Mouse (Mus musculus) fibroblast of lung, adult 2 months (primary cell): ENCODE results near the gene Trim65.

Experiments
- DNase-seq: peaks from one replicate; pipeline ENCODE4 v3.0.0-alpha.2; 2011; ENCODE audit warnings: low read depth

Gene Trim65

DNA sequence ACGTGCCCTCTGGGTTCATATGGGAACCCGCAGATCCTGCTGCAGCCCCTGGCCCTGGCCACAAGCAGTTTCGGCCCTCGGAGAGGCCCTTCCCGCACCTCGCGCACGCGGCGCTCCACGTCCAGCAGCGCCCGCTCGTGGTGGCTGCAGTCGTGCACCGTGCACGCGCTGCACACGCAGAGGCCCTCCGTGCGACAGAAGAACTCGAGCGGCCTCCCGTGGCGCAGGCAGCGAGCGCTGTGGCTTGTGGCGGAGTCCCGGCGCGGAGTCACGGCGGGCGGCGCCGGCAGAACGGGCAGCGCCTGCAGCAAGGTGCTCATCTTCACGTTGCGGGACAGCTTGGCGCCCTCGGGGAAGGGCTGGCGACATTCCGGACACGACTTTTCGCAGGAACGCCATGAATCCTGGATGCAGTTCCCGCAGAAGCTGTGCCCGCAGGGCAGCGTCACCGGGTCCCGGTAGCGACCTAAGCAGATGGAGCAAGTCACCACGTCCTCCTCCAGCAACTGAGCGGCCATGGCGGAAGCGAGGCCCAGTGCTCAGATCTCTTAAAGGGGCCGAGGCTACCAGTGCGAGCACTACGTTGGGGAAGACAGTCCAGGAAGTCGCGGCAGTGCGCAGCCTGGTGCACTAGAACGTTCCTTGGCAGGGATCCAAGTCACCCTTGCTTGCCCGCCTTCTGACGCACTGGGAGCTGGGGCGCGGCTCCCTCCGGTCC is at the start of gene Trim65:
TSS of gene Trim65 (minus strand) at position 641 of the 718 bp plus-strand sequence.
- peak; percentile 67 for DNase-seq

DNA sequence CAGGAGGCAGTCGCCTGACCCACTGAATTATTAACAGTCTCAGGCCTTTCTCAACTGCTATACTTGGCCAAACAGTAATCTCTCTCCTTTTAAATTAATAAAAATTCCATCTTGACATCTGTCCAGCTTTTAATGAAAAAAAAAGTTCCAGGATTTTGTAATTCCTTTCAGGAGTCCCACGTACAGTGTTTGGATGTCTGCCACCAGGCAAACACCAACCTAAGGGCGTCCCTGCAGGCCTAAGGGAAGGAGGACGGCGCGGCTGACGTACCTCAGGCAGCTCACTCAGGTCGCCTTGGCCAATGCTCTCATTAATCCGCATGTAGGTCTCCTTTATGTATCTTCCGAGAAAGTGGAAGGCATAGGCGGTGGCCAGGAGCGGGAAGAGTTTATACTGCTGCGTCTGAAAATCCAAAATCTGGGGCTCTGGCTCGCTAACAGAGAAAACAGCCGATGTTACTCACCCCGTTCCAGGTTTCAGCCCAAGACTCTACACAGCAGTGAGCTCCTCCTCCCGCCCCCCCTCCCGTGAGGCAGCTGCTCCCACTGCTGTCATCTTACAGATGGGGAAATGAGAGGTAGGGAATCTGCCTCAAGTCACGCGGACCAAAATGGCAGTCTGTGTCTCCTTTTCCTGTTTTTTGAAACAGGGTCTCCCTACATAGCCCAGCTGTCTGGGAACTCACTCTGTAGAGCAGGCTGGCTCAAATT is 47.6 kb upstream of the Trim65 start:
- DNase-seq: no peak

- no peak for DNase-seq
Observed at GRCm38 (mm10) chr11:116176010-116176409, 45.1 kb upstream of the Trim65 start.

DNA sequence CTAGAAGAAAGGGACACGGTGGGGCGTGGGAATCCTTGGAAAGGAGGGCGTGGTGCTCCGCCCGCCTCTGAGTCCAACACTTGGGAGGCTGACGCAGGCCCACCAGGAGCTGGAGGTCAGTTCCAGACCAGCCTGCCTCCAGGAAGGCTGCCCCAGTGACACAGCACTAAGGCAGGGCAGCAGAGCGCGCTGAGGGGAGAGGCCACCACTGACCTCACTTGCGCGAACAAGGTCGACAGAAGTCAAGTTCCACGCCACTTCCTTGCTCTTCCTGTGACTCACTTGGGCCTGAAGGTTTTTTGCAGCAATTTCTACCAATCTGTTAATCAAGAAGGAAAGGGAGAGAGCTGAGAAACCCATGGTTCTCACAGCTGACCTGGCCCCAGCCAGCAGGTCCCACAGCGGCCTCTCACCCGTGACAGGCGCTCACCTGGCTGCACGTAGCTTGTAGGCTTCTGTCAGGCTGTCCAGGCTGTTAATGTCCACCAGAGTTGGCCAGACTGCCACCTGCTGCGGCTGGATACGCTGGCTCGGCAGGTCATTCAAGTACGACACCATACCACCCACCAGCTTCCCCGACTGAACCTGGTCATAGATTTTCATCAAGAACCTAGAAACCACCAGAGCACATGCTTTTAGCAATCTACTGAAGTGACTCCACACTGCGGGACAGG is 44.0 kb upstream of the Trim65 start:
- no peak for DNase-seq

GRCm38 (mm10) chr11:116171959-116172358 is 41.0 kb upstream of the Trim65 start:
- no peak for DNase-seq

DNA sequence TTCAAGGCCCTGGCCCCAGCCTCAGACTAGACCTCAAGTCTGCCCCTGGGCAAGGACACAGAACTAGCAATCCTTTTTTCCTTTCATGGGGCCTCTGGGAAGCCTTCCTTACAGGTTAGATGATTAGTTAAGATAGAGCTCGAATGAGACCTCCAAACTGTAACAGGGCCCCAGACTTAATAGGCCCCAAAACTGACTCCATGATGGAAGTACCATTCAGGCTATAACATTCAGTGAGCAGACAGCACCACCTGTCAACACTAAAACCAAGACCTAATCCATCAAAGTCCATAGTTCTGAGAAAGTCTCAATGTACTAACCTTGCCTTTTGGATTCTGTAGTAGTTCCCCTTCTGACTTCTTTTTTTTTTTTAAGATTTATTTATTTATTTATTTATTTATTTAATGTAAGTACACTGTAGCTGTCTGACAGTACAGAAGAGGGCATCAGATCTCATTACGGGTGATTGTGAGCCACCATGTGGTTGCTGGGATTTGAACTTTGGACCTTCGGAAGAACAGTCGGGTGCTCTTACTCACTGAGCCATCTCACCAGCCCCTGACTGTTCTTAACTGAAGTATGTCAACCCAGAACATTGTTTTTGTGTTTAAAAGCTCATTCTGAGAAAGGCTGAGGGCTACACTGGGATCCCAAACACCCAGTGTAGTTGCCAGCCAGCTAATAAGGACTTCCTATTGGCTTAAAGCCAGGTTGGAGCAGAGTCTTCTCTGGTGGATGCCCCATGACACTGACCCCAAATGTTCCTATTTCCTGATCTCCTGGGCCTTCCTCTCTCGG is 39.3 kb upstream of the Trim65 start:
- DNase-seq: no peak

DNA sequence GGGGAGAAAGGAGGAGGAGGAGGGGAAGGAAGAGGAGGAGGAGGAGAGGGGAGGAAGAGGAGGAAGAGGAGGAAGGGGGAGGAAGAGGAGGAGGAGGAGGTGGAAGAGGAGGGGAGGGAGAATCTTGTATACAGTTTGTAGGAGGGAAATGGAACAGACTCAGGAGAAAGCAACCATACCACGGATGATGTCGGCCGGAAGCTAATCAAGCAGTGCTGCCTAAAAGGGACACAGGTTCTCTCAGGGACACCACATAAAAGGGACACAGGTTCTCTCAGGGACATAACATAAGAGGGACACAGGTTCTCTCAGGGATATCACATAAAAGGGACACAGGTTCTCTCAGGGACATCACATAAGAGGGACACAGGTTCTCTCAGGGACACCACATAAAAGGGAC is 38.3 kb upstream of the Trim65 start:
- DNase-seq: no peak

DNA sequence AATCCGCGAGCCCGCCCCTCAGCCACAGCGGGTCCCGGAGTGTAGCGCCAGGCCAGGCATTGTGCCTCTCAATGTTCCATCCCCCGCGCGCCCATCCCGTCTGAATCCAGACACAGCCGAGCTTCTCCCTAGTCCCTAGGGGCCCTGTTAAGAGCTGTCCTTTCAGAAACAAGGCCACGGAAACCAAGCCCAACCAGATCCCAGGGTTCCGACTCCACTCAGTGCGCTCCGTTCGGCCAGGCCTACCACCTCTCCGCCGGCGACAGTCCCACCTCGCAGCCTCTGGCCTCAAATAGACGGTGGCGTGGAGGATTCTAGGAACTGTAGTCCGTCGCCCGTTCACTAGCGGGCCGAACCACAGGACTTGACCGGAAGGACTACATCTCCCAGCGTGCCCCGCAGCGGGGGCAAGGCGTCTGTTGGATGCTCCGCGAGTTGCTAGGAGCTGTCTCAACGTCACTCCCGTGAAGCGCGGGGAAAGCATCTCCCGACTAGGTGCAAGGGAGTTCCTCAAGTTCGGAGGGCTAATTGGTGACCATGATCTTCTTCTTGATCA is 37.0 kb upstream of the Trim65 start, which contains the start of gene Fbf1:
TSS of gene Fbf1 (minus strand) at position 283 of the 556 bp plus-strand sequence.
- peak; percentile 92 for DNase-seq

- DNase-seq: no peak
Observed at GRCm38 (mm10) chr11:116167232-116167631, 36.3 kb upstream of the Trim65 start.

GRCm38 (mm10) chr11:116163002-116163401 is 32.1 kb upstream of the Trim65 start:
- DNase-seq: no peak

DNA sequence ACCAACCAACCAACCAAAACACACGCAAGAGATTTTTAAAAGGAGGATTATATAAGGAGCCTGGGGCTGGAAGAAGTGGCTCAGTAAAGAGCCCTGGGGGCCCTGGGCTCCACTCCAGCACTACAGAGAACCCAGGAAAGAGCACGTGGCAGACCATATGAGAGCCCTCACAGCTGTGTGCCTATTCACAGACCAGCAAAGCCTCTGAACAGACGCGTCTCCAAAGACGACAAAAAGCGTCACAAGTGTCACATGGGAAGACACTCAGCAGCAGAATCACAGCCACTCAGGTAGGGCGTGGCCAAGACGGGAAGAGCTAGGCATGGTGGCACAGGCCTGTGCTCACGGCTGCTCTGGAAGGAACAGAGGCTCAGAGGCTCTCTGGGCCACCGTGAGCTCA is 31.2 kb upstream of the Trim65 start:
- no peak for DNase-seq

GRCm38 (mm10) chr11:116161312-116161711 is 30.4 kb upstream of the Trim65 start:
- no peak for DNase-seq

DNA sequence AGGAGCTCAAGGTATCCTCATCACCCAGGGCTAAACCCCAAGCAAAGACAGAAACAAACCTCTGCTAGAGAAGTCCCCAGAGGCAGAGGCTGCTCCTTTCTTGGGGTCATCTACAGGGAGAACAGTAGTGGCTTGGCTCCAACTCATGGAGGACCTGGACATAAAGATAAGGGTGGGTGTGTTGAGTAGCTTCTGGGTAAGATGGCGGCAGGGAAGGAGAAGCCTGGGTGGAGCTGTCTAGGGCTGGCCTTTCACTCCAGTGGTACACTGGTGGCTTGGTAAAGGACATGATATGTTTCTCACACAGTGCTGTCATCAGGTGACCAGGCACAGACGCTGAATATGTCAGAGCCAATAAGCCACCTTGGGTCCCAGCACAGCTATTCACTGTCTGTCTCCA is 20.0 kb upstream of the Trim65 start:
- no peak for DNase-seq

GRCm38 (mm10) chr11:116149341-116149740 is 18.4 kb upstream of the Trim65 start:
- no peak for DNase-seq

- no peak for DNase-seq
Observed at GRCm38 (mm10) chr11:116148761-116149221, 17.9 kb upstream of the Trim65 start.

DNA sequence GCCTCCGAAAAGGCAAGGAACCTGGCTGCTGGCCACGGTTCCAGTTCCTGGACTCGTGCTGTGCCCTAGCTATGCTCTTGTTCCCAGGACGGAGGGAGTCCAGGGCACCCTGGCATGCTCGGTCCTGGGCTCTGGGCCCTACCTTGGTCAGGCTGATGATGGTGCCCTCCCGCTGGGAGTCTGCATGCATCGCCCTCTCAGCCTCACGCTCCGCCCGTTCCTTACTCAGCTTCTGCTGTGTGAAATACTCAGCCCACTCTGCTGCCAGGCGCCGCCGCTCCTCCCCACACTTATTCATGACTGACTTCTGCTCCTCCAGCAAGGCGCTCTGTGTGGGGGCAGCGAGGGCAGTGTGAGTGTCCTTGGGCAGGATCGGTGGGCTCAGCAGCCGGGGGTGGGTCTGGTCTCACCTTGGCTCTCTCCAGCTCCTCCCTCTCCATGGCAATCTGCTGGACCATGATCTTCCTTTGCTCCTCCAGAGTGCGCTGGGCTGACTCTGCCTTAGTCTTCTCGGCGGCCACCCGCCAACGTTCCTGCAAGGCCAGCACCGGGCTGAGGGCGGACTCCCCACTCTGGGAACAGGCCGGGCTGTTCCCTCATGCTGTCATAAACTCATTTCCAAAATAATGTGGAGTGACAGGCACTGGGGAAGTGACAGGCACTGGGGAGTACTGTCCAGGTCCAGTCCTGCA is 15.5 kb upstream of the Trim65 start:
- DNase-seq: peak; percentile 89

DNA sequence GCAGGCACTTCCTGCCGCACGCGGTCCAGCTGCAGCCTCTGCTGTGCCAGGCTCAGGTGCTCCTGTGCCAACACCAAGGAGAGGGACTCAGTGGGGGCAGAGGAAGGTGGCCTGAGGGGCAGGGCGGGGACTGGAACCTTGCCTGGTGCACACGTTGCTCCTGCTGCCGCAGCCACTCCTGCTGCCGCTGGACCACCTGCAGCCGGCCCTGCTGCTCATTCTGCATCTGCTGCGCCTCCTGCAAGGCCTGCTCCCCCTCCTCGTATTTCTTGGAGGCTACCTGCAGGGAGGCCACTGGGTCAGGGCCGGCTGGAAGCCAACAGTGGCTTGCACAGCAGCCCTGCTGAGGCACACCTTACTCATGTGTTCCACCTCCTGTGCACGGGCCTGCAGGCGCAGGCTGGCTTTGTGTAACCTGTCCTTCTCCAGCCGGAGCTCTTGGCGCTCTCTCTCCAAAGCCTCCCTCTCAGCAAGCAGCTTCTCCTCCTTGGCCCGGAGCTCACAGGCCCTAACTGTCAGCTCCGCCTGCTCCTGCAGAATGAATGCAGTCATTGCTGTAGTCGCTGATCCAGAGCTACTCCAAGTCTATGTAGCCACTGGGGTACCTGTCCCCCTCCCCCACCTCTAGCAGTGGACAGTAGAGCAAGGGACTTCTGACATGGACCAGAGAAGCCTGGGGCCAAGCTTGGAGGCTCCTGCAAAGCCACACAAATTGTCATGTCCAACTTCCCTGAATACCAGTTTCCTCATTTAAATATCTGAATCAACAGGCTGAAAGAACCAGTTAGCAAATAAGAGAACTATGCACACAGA is 14.8 kb upstream of the Trim65 start:
- DNase-seq: no peak

- DNase-seq: no peak
Observed at GRCm38 (mm10) chr11:116143468-116143867, 12.5 kb upstream of the Trim65 start.

DNA sequence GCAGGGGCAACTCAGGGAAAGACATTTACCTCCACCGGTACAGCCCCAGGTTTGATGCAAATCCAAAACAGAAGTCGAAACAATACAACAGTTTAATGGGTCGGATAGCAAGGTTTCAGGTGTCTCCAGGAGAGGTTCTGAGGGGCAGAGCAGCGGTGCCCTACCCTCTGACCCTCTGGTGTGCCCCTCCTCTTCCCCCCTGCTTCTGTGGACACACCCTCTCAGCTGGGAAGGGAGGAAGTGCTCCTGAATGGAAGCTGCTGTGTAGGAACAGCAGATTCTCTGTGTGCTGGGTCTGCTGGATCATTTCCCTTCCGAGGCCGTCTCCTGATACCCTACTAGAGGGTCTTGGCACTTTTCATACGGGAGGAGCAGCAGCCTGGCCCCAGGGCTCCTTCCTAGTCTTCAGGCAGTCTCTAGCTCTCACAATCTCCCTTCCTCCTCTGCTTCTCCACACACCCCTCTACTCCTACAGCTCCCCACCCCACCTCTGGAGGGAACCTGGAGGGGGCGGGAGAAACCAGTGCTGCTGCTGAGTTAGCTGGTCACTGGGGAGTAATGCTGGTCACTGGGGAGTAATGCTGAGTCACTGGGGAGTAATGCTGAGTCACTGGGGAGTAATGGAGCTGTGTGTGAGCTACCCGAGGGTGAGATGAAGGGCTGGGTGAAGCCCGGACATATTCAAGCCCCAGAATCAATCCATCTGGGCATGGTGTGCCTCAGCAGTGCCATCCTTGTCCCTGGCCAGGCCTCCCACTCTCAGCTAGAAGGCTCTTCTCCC is 11.5 kb upstream of the Trim65 start:
- peak; percentile 53 for DNase-seq
